Mouse (Mus musculus) kidney, adult 9 months (tissue): ENCODE measurements around the gene Kndc1.
A peak's percentile ranks its signal among the peaks of the same experiment; 100 is the strongest.

Experiments
- DNase-seq: peaks from one replicate; pipeline ENCODE4 v3.0.0; 2022

Gene Kndc1

DNA sequence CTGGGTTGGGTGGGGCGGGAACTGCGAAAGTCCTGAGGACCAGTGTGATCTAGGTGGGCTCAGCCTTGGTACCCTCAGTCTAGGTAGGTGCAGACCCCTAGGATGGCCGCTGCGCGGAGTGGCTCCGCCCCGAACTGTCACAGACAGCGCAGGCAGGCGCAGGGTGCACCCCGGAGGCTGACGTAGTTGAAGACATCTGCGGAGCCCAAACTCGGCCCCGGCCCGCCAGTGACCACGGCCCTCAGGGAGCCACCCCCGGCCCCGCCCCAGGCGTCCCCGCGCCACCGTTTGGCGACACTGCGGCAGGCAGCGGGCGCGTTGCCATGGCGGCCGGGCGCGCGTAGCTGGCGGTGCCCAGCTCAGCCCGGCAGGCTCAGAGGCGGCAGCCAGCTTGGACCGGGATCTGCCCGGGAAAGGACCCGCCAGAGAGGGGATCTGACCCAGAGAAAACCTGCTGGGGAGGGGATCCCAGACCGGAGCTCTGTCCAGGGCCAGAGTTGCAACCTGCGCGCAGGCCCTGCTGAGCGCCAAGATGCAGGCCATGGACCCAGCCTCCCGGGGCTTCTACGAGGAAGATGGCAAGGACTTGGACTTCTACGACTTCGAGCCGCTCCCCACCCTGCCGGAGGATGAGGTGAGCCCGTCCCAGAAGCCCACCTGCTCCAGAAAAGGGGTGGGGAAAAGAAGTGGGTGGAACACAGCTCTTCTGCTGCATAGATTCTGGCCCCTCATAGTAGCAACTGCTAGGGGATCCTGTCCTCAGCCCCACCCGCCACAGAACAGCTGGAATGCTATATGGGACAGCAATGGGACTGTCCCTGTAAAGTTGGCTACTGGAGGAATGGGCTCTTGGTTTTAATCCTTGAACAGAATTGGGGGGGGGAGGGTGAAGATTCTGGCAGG lies at the start of gene Kndc1:
Gene Kndc1 (plus strand): TSS at position 42 of the 903 bp plus-strand sequence.
- no peak for DNase-seq

DNA sequence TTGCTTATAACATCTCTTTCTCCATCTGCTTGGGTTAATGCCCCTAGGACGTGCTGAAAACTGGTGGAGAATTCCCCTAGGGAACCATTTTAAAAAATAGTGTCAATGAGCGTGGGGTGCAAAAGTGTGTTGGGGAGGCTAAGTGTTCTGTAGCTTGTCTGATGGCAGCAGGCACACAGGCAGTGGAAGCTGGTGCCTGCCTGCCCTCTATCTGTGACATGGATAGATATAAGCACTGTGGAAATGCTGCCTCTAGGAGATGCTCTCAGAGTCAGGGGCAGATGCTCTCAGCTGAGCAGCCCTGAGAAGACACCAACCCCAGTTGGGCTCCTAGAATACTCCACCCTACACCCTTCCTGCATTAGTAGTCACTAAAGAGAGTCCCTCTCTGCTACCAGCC lies 49.4 kb upstream of the Kndc1 start:
- no peak for DNase-seq

DNA sequence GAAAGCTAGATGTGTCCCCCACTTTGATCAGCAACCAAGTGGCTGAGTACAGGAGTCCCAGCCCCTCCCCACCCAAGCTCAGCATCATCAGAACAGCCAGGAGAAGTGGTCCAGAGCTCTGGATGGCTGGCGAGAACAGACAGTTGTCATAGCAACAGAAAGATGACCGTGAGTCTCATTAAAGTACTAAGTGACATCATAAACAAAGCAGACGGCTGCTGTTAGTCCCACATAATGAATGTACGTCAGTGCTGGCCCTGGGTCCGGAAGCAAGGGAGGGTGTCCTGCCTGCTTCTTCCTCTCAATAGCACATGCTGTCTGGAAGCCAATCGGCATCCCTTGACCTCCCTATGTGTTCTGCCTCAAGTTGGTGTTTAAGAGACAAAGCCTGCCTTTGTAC lies 44.3 kb upstream of the Kndc1 start:
- no peak for DNase-seq

DNA sequence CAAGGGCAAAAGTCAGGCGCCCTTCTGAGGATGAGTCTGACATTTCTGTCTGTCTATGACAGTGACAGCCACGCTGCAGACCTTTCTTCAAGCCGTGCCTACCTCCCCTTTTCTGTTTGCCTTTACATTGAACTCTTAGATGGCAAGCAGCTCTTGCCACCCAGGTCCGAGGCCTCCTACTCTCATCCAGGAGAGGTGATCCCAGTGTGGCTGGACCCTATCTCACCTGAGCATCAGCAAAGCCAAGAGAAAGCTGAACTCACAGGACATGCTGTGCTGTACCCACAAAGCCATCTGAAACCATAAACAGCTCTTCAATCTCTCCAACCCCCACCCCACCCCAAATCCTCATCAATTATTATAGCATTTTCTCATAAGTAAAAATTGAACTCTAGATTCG lies 43.8 kb upstream of the Kndc1 start:
- no peak for DNase-seq

DNA sequence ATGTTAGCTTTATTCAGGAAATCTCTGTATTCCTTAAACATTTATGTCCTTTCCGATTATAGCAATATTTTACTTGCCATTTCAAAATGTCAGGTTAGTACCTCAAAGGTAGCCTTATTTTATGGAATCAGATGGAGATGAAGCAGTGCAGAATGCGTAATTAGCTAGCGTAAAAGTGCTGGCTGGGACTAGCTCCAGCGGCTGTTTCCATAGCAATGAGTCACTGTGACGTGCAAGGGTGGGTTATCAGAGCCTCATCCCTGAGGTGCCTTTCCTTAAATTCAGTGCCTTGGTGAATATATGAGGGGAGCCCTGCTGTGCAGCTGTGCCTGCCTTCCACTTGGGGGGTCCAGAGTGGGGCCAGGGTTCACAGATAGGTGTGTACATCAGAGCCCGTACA lies 43.4 kb upstream of the Kndc1 start:
- DNase-seq: no peak

- DNase-seq: no peak
Observed at GRCm38 (mm10) chr7:139855261-139855660, 39.2 kb upstream of the Kndc1 start.

DNA sequence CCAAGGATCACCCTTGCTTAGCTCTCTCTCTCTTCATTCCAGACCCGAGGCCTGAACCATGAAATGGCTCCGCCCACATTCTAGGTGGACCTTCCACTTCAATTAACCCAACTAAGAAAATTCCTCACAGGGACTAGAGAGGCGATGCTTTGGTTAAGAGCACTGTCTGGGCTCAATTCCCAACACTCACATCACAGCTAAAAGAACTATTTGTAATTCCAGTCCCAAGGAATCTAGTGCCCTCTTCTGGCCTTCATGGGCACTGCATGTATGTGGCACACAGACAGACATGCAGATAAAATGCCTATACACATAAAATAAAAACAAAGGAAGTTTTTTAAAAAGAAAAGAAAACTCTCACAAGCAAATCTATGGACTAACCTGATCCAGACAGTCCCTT lies 33.1 kb upstream of the Kndc1 start:
- peak; percentile 71 for DNase-seq

DNA sequence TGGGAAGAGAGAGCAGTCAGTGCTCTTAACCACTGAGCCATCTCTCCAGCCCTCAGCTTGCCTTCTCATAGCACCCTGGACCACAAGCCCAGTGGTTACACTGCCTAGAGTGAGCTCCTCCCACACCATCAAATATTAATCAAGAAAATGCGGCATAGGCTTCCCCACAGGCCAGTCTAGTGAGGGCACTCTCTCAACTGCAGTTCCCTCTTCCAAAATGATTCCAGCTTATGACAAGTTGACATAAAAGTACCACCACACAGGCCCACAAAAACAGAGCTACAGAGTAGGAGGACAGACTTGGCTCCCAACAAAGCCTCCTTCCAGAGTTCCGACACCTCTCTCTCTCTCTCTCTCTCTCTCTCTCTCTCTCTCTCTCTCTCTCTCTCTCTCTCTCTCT lies 31.4 kb upstream of the Kndc1 start:
- DNase-seq: no peak

DNA sequence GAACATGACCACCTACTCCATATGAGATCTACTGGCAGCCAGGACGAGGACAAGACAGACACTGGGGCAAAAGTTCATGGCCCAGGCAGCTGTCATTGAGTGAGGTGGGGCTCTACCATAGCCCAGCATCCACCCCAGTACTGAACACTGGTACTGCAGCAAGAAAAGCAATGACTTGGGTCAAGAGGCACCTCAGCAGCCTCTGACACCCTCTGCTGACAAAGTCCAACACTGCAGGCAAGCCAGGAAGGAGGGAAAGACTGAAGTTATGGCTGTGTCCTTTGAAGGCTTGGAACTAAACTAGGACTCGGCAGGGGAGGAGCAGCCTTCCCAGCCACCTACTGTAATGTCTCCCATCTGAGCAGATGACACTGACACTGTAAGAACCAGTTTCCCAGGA lies 30.2 kb upstream of the Kndc1 start:
- DNase-seq: no peak

GRCm38 (mm10) chr7:139864871-139865270 lies 29.6 kb upstream of the Kndc1 start:
- DNase-seq: no peak

DNA sequence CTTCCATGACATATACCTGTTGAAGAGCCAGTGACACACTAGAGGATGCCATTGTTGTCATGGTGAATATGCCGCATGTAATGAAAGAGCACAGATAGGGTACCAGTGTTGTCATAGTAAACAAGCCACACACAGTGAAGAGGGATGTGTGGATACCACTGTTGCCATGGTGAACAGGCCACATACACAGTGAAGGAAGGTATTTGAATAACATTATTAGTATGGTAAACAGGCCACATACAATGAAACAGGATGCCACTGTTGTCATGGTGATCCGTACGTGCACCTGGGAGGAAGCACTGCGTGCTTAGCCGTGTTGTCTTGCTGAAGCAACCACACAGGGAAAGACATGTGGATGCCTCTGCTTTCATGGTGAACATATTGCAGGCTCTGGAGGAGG lies 23.5 kb upstream of the Kndc1 start:
- no peak for DNase-seq

DNA sequence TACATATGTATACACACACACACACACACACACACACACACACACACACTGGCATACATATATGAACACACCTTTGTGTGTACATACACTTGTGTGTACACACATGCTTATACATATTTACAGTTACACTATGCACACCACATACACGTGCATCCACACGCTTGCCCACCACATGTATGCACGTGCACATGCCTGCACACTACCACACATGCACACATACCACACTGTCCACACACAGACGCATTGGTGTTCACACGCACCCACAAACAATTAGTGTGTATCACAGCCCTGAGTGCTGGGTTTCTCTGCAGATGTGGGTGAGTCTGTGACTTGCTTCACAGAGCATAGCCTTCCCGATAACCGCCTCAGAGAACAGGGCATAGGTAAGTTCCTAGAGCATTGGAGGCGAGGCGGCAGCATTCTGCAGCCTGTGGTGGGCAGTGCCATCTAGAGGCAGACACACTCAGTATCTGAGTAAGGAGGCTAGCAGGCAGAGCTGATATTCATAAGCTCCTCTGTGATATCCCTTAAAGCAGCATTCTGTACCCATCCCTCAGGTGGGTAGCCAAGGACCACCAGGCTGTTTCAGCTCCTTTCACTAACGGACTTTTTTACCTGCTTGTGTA lies 17.2 kb upstream of the Kndc1 start:
- peak; percentile 12 for DNase-seq

- DNase-seq: no peak
Observed at GRCm38 (mm10) chr7:139878122-139878521, 16.4 kb upstream of the Kndc1 start.

GRCm38 (mm10) chr7:139878621-139879020 lies 15.9 kb upstream of the Kndc1 start:
- DNase-seq: no peak

DNA sequence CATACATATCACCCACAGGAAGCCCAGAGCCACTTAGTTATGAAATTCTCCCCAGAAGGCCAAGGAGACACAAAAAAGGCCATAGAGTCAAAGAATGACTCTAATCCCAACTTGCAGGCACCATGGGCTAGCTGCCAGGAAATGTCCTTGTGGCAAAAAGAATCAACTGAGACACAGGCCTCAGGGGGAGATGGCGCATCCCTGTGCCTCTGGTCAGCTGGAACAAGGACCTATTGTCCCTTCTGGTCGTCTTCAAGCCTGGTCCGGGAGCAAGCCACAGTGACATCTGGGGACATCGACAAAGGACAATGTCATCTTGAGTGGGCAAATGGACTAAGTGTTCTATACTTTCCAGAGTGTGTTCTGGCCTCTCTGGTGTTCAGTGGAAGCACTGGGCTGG lies 11.0 kb upstream of the Kndc1 start:
- no peak for DNase-seq

DNA sequence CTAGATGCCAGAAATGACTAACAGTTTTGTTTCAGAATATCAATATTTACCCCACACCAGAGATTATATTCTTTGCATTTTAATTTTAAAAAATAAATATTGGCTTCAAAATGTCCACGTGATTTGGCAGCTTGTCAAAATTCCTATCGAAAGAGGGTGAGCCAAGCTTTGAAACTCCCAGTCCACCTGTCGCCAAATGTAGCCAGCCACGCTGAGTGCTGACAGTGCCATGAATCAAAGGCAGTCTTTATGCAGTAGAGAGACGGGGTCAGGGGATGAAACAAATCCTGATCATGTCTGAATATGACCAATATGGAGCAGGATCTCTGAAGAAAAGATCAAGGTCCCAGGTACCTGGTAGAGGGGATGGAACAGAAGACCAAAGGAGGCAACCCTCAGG lies 2.7 kb upstream of the Kndc1 start:
- DNase-seq: no peak

DNA sequence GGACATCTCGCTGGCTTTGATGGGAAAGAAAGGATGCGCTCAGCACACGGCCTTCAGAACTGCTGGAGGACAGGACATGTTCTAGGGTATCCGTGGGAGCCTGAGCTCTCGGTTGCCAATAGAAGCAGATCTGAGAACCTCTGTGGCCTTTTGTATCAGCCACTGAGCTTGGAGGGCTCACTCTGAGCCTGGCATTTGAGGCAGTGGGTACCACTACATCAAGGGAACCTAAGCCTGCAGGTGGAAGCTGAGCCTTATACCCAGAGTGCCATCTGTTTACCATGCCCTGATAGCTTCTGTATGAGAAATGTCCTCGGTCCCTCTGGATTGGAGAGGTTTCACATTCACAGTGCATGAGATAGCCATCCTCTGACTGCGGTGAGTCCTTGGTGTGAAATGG lies 1.8 kb downstream of the Kndc1 start:
- no peak for DNase-seq

GRCm38 (mm10) chr7:139896796-139897195 lies 2.3 kb downstream of the Kndc1 start:
- no peak for DNase-seq

DNA sequence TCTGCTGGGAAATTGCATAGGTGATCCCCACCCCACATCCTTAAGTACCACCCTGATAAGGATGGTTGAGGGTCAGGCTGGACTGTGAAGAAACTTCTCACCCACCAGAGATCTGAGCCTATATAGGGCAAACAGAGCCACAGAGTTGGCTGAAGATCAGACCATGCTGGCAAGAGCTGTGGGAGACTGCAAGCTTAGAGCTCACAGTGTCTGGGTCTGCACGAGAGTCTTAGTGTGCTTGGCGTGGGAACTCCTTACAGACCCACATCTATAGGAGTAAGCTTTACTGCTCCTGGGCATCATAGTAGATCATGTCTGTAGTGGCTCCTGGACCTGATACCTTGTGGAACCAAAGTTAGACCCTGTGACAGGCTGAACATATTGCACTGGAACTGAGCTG lies 4.1 kb downstream of the Kndc1 start:
- DNase-seq: no peak

GRCm38 (mm10) chr7:139899505-139899904 lies 5.0 kb downstream of the Kndc1 start:
- DNase-seq: no peak

GRCm38 (mm10) chr7:139900456-139900855 lies 6.0 kb downstream of the Kndc1 start:
- no peak for DNase-seq

GRCm38 (mm10) chr7:139900896-139901295 lies 6.4 kb downstream of the Kndc1 start:
- DNase-seq: no peak

- DNase-seq: no peak
Observed at GRCm38 (mm10) chr7:139901981-139902380, 7.5 kb downstream of the Kndc1 start.

DNA sequence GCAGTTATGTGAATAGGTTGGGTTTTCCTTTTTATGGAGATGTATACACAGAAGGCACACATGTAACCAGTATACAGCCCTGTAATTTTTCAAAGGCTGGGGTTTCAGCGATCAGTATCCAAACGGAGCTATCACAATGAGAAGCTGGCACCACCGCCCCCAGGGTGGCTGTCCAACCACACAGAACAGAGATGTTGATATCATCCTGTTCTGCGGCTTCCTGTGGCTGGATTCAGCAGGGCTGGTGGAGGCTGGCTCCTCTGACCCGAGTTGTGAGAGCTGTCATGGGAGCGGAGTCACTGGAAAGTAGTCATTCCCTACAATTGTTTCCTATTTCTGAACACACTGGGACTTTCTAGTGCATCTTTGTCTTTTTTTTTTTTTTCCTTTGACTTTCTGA lies 10.8 kb downstream of the Kndc1 start:
- no peak for DNase-seq

DNA sequence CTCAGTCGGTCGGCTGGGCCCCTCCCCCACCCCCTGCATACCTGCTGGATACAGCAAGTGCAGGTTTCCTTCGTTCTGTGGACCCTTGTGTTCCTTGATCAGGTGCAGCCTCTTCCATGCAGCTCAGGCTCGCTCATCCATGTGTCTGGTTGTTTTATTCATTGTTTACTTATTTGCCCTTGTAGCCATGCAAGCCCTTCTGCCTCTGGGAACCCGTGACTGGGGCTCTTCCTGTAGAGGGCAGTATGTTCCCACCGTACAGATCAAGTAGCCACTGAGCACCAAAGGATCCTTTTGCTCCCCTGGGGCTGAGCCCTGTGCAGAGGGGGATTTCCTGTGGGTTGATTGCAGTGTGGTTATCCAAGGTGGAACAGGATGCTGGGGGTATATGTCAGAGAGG lies 11.2 kb downstream of the Kndc1 start:
- DNase-seq: peak; percentile 45
